Mouse (Mus musculus): Measurements from ENCODE around the gene Vps33b.

DNA sequence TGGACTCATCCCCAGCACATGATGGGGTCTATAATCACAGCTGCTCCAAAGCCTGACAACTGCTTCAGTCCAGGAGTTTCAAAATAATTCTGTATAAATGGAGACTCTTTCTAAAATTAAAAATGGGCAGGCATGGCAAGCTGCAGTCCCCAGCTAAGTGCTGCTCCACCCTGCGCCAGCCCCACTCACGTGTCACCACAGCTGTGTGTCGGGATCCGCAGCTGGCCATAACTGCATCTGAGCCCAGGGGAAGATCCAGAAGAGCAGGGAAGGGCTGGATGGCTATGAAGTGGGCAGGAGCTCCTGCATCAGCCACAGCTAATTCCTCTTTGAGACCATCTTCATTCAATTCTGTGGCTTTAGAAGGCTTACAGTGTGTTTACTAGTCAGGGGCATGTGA is 49.2 kb downstream of the Vps33b start:
- TF ChIP-seq CTCF (IDR thresholded peaks at IDR 0.05; ENCODE audit: insufficient read depth, low read depth, low read length) (no peak), POLR2A (IDR thresholded peaks at IDR 0.05; ENCODE audit: insufficient read depth, low read depth, low read length) (no peak)
